Mouse (Mus musculus): ENCODE measurements around the gene Stard3. TPM values are rescaled to one million over a fixed set of nuclear protein-coding genes. Genes with fewer than 3 reads are reported as not detected.
A peak's percentile ranks its signal among the peaks of the same experiment; 100 is the strongest.

The Stard3 gene
- total RNA-seq, 2 experiments from 2014 or later, result 30.3 to 30.9 TPM

- no peak for DNase-seq (ENCODE audit: low spot score in 2 of 2)
Measured at GRCm38 (mm10) chr11:98328371-98329069, 29.6 kb upstream of the Stard3 start.

- no peak for DNase-seq (ENCODE audit: low spot score in 2 of 2)
Measured at GRCm38 (mm10) chr11:98329081-98329959, 28.8 kb upstream of the Stard3 start, which contains the start of gene Neurod2. Gene Neurod2, minus strand, starts transcription at chr11:98329648.

GRCm38 (mm10) chr11:98329960-98330744 lies 28.0 kb upstream of the Stard3 start:
- DNase-seq (ENCODE audit: low spot score in 2 of 2), result no peak

- no peak for DNase-seq (ENCODE audit: low spot score in 2 of 2)
Measured at GRCm38 (mm10) chr11:98330745-98331204, 27.4 kb upstream of the Stard3 start.

- DNase-seq (ENCODE audit: low spot score in 2 of 2), result no peak
Measured at GRCm38 (mm10) chr11:98331401-98331800, 26.8 kb upstream of the Stard3 start.

- DNase-seq (ENCODE audit: low spot score in 2 of 2), result no peak
Measured at GRCm38 (mm10) chr11:98332186-98332585, 26.0 kb upstream of the Stard3 start.

- no peak for DNase-seq (ENCODE audit: low spot score in 2 of 2)
Measured at GRCm38 (mm10) chr11:98332841-98333240, 25.3 kb upstream of the Stard3 start.

GRCm38 (mm10) chr11:98333263-98333696 lies 24.9 kb upstream of the Stard3 start:
- DNase-seq (ENCODE audit: low spot score in 2 of 2), result no peak

GRCm38 (mm10) chr11:98333981-98334741 lies 24.0 kb upstream of the Stard3 start:
- DNase-seq (ENCODE audit: low spot score in 2 of 2), result no peak

GRCm38 (mm10) chr11:98335250-98335649 lies 22.9 kb upstream of the Stard3 start:
- no peak for DNase-seq (ENCODE audit: low spot score in 2 of 2)

- DNase-seq (ENCODE audit: low spot score in 2 of 2), result no peak
Measured at GRCm38 (mm10) chr11:98336245-98337107, 21.7 kb upstream of the Stard3 start.

- DNase-seq (ENCODE audit: low spot score in 2 of 2), result no peak
Measured at GRCm38 (mm10) chr11:98338507-98338961, 19.6 kb upstream of the Stard3 start.

GRCm38 (mm10) chr11:98339071-98339501 lies 19.1 kb upstream of the Stard3 start:
- DNase-seq (ENCODE audit: low spot score in 2 of 2), result no peak

GRCm38 (mm10) chr11:98339679-98340287 lies 18.4 kb upstream of the Stard3 start:
- DNase-seq (ENCODE audit: low spot score in 2 of 2), result no peak

- no peak for DNase-seq (ENCODE audit: low spot score in 2 of 2)
Measured at GRCm38 (mm10) chr11:98340597-98340996, 17.6 kb upstream of the Stard3 start.

GRCm38 (mm10) chr11:98341174-98341573 lies 17.0 kb upstream of the Stard3 start:
- no peak for DNase-seq (ENCODE audit: low spot score in 2 of 2)

- DNase-seq (ENCODE audit: low spot score in 2 of 2), result peak; percentile 92 to 94
Measured at GRCm38 (mm10) chr11:98342000-98342945, 15.9 kb upstream of the Stard3 start.

- peak; percentile 58 to 69 for DNase-seq (ENCODE audit: low spot score in 2 of 2)
Measured at GRCm38 (mm10) chr11:98345253-98345652, 12.9 kb upstream of the Stard3 start.

All from adrenal gland, postnatal 4 days (tissue).